Mouse (Mus musculus): ENCODE results near the gene Trnp1. TPM values are rescaled to one million over a fixed set of nuclear protein-coding genes. Genes with fewer than 3 reads are reported as not detected.

Trnp1 gene
- polyA plus RNA-seq, 1 experiment, result not detected

- H3K4me3 ChIP-seq (ENCODE audit: insufficient read depth, low read depth, low read length), result no peak overlapping the region
- no peak overlapping the region for H3K27ac ChIP-seq (ENCODE audit: insufficient read depth, low read depth, low read length)
- no peak for TF ChIP-seq POLR2A (IDR thresholded peaks at IDR 0.05; ENCODE audit: insufficient read depth, low read depth, low read length)
- H3K4me1 ChIP-seq (ENCODE audit: control insufficient read depth, insufficient read depth, low read length), result peaks cover 8% of the 10 kb centered on the region
- 87% methylated on average over 20 of the region's 20 CpGs for WGBS
These were observed 9.5 kb downstream of the Trnp1 start for GRCm38 (mm10) chr4:133488619-133489392.

DNA sequence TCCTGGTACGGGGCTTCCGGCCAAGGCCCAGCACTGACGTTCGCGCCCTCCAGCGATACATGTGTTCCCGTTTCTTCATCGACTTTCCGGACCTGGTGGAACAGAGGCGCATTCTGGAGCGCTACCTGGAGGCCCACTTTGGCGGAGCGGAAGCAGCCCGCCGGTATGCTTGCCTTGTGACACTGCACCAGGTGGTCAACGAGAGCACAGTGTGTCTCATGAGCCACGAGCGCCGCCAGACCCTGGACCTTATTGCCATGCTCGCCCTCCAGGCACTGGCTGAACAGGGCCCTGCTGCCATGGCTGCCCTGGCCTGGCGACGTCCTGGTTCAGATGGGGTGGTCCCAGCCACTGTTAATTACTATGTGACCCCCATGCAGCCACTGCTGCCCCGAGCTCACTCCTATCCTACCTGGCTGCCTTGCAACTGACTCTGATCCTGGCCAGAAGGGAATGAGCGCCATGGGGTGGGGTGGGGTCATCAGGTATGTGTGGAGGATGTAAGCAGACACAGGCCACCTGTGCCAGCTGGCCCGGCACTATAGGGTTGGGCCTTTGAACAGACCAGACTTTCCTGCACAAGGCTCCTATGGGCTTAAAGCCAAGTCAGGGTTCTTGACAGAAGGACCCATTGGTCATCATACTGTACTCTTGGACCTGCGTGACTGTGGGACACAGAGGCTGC is 11.5 kb downstream of the Trnp1 start:
- Histone ChIP-seq H3K4me3 (ENCODE audit: insufficient read depth, low read depth, low read length) (no peak overlapping the region), H3K4me1 (ENCODE audit: control insufficient read depth, insufficient read depth, low read length) (peaks cover 8% of the 10 kb centered on the region), H3K27ac (ENCODE audit: insufficient read depth, low read depth, low read length) (no peak overlapping the region)
- TF ChIP-seq POLR2A (IDR thresholded peaks at IDR 0.05; ENCODE audit: insufficient read depth, low read depth, low read length) (no peak), CTCF (IDR thresholded peaks at IDR 0.05; ENCODE audit: insufficient read depth, low read depth, low read length) (no peak)
- 94% methylated on average over 26 of the region's 26 CpGs for WGBS

DNA sequence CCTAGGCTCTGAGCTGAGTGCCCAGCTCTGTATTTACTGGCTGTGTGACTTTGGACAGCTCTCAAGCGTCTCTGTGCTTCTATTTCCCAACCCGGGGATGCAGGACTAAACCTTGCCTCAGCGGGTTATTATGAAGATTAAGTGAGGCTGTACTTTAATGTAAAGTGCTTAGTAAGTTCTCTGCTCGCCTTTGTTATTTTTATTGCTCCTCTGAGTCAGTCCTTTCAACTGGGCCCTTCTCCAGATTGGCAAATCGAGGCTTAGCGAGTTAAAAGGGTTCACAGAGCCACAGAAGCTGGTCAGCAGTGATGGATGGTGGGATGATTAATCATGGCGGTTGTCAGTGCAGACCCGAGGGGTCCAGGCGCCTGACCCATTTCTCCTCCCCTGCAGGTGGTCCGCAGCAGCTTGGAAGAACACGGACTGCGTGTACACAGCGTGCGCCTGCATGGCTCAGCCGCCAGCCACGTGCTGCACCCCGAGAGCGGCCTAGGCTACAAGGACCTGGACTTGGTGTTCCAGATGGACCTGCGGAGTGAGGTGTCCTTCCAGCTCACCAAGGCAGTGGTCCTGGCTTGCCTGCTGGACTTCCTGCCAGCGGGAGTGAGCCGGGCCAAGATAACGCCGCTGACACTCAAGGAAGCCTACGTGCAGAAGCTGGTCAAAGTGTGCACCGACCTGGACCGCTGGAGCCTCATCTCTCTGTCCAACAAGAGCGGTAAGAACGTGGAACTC is 12.5 kb downstream of the Trnp1 start:
- WGBS, result 91% methylated on average over 28 of the region's 28 CpGs
- no peak overlapping the region for H3K27ac ChIP-seq (ENCODE audit: insufficient read depth, low read depth, low read length)
- TF ChIP-seq CTCF (IDR thresholded peaks at IDR 0.05; ENCODE audit: insufficient read depth, low read depth, low read length), result no peak
- no peak for TF ChIP-seq POLR2A (IDR thresholded peaks at IDR 0.05; ENCODE audit: insufficient read depth, low read depth, low read length)
- H3K4me1 ChIP-seq (ENCODE audit: control insufficient read depth, insufficient read depth, low read length), result peaks cover 8% of the 10 kb centered on the region
- H3K4me3 ChIP-seq (ENCODE audit: insufficient read depth, low read depth, low read length), result no peak overlapping the region

GRCm38 (mm10) chr4:133484266-133485025 is 13.9 kb downstream of the Trnp1 start:
- H3K4me3 ChIP-seq (ENCODE audit: insufficient read depth, low read depth, low read length), result no peak overlapping the region
- H3K27ac ChIP-seq (ENCODE audit: insufficient read depth, low read depth, low read length), result no peak overlapping the region
- WGBS, result 15% methylated on average over 22 of the region's 22 CpGs
- H3K4me1 ChIP-seq (ENCODE audit: control insufficient read depth, insufficient read depth, low read length), result peaks cover 16% of the 10 kb centered on the region
- no peak for TF ChIP-seq POLR2A (IDR thresholded peaks at IDR 0.05; ENCODE audit: insufficient read depth, low read depth, low read length)
- TF ChIP-seq CTCF (IDR thresholded peaks at IDR 0.05; ENCODE audit: insufficient read depth, low read depth, low read length), result no peak

DNA sequence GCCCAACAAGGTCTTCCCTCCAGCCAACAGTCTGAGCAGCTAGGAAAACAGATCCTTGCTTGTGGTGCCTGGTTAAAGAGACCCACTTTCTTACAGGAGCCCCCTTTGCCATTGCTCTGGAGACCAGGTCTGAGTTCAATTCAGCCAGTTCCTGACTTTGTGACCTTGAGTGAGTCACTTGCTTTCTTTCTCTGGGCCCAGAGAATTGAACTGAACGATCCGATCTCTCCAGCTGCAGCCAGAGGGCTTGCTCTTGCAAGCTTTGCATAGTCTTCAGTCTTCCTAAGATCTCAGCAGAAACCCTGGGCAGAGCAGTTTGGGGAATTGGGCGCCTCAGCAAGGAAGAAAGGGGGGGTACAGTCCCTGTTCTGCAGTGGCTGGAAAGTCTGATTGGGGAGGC is 15.9 kb downstream of the Trnp1 start:
- Histone ChIP-seq H3K27ac (ENCODE audit: insufficient read depth, low read depth, low read length) (no peak overlapping the region), H3K4me3 (ENCODE audit: insufficient read depth, low read depth, low read length) (no peak overlapping the region), H3K4me1 (ENCODE audit: control insufficient read depth, insufficient read depth, low read length) (peaks cover 16% of the 10 kb centered on the region)
- TF ChIP-seq CTCF (IDR thresholded peaks at IDR 0.05; ENCODE audit: insufficient read depth, low read depth, low read length) (no peak), POLR2A (IDR thresholded peaks at IDR 0.05; ENCODE audit: insufficient read depth, low read depth, low read length) (no peak)
- WGBS, result 93% methylated on average over 3 of the region's 3 CpGs

DNA sequence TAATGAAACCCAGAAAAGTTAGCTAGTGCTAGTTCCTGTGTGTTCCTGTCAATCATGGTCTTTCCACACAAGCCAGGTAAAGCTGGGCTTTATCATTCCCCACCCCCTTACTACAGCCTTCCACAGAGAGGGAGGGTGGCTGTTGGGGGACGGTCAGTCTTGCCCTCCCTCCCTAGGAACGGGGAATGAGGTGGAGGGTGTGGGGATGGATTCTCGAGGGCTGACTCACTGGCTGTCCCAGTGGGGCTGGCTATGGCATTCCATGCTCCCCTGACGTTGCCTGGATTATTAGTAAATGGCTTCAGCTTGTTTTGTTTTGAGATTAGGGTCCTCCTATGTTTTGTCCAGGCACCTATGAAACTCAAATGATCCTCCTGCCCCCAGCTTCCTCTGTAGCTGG is 16.9 kb downstream of the Trnp1 start:
- no peak overlapping the region for H3K27ac ChIP-seq (ENCODE audit: insufficient read depth, low read depth, low read length)
- peaks cover 16% of the 10 kb centered on the region for H3K4me1 ChIP-seq (ENCODE audit: control insufficient read depth, insufficient read depth, low read length)
- H3K4me3 ChIP-seq (ENCODE audit: insufficient read depth, low read depth, low read length), result no peak overlapping the region
- WGBS, result 50% methylated on average over 4 of the region's 4 CpGs
- TF ChIP-seq CTCF (IDR thresholded peaks at IDR 0.05; ENCODE audit: insufficient read depth, low read depth, low read length) (no peak), POLR2A (IDR thresholded peaks at IDR 0.05; ENCODE audit: insufficient read depth, low read depth, low read length) (no peak)

DNA sequence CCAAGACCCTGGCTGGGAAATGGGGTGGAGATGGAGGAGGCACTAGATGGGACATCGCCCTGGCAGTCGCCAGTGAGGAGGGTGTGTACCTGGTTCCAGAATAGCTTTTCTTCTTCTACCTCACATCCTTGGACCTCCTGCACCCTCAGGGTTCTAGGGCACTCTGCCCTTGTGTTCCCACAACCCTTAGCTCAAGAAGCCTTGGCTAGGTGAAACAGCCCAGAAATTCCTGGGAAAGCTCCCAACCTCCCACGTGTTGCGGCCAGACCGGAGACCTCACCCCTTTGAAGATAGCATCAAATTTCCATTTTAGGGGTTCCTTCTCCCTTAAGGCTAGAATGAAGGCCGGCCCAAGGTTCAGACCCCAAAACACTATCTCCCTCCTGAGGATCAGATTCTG is 17.6 kb downstream of the Trnp1 start:
- WGBS, result 49% methylated on average over 6 of the region's 6 CpGs
- TF ChIP-seq POLR2A (IDR thresholded peaks at IDR 0.05; ENCODE audit: insufficient read depth, low read depth, low read length) (no peak), CTCF (IDR thresholded peaks at IDR 0.05; ENCODE audit: insufficient read depth, low read depth, low read length) (no peak)
- H3K4me1 ChIP-seq (ENCODE audit: control insufficient read depth, insufficient read depth, low read length), result peaks cover 16% of the 10 kb centered on the region
- H3K4me3 ChIP-seq (ENCODE audit: insufficient read depth, low read depth, low read length), result no peak overlapping the region
- H3K27ac ChIP-seq (ENCODE audit: insufficient read depth, low read depth, low read length), result no peak overlapping the region

GRCm38 (mm10) chr4:133480185-133480537 is 18.2 kb downstream of the Trnp1 start:
- Histone ChIP-seq H3K4me1 (ENCODE audit: control insufficient read depth, insufficient read depth, low read length) (peaks cover 16% of the 10 kb centered on the region), H3K27ac (ENCODE audit: insufficient read depth, low read depth, low read length) (no peak overlapping the region), H3K4me3 (ENCODE audit: insufficient read depth, low read depth, low read length) (peak overlapping the region; percentile 38)
- WGBS, result 3% methylated on average over 34 of the region's 34 CpGs
- no peak for TF ChIP-seq CTCF (IDR thresholded peaks at IDR 0.05; ENCODE audit: insufficient read depth, low read depth, low read length)
- no peak for TF ChIP-seq POLR2A (IDR thresholded peaks at IDR 0.05; ENCODE audit: insufficient read depth, low read depth, low read length)

All from olfactory bulb, adult 2 months (tissue).